Mouse (Mus musculus): Measurements from ENCODE around the gene Krtap3-2. TPM values are rescaled to one million over a fixed set of nuclear protein-coding genes. Genes with fewer than 3 reads are reported as not detected.

Gene Krtap3-2
- polyA plus RNA-seq, 1 experiment from 2014 or later, result not detected

DNA sequence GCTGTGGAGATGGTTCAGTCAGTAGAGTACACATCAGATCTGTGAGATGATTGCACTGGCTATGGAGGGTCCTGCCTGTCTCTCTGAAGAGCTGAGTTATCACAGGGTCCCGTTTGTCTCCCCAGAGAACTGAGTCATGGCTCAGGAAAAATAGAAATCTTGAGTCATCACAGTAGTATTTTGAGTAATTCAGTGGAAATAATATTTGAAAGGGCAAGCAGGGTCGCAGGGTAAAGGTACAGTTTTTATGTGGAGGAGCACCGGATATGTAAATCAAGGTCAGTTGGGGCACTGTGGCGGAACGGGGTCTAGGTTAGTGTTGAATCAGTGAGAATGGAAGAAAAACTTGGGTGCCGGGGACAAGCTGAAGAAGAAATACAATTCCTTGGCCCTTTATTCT, 5.9 kb upstream of the Krtap3-2 start:
- Histone ChIP-seq H3K4me1 (no peaks in the 10 kb centered on the region), H3K4me3 (no peak overlapping the region), H3K27me3 (no peaks in the 10 kb centered on the region), H3K9me3 (no peaks in the 10 kb centered on the region), H3K36me3 (no peaks in the 10 kb centered on the region), H3K9ac (no peak overlapping the region), H3K4me2 (no peak overlapping the region), H3K27ac (no peak overlapping the region)
- WGBS, result 83% methylated on average over 6 of the region's 6 CpGs
- no peak for ATAC-seq (ENCODE audit: borderline replicate concordance, extremely low read depth, low FRiP score, low TSS enrichment)

DNA sequence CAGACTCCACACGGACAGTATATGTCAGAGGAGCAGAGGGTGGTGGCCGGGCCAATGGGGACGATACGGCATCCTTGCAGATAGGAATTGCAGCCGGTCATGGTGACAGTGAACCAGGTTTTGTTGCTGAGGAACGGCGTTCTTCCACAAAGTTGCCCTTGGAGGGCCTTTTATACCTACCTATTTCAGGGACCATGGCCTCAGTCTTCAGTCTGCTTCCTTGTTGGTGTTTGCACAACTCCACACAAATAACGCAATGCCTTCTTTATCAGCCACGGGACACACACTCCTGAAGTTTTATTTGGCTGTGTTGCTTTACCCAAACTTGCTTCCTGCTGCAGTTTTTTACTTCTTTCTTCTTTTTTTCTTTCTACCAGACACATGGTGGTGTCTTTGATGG, 2.7 kb upstream of the Krtap3-2 start, which contains the start of gene Gm11939:
Gm11939 (minus strand) TSS at position 101 of the 400 bp plus-strand sequence.
- WGBS, result 79% methylated on average over 9 of the region's 9 CpGs
- Histone ChIP-seq H3K4me2 (no peak within 1 kb of the TSS), H3K27me3 (no peaks in the 10 kb centered on the region), H3K9me3 (no peaks in the 10 kb centered on the region), H3K4me1 (no peaks in the 10 kb centered on the region), H3K9ac (no peak within 1 kb of the TSS), H3K27ac (no peak within 1 kb of the TSS), H3K4me3 (no peak within 1 kb of the TSS), H3K36me3 (no peaks in the 10 kb centered on the region)
- no peak for ATAC-seq (ENCODE audit: borderline replicate concordance, extremely low read depth, low FRiP score, low TSS enrichment)

DNA sequence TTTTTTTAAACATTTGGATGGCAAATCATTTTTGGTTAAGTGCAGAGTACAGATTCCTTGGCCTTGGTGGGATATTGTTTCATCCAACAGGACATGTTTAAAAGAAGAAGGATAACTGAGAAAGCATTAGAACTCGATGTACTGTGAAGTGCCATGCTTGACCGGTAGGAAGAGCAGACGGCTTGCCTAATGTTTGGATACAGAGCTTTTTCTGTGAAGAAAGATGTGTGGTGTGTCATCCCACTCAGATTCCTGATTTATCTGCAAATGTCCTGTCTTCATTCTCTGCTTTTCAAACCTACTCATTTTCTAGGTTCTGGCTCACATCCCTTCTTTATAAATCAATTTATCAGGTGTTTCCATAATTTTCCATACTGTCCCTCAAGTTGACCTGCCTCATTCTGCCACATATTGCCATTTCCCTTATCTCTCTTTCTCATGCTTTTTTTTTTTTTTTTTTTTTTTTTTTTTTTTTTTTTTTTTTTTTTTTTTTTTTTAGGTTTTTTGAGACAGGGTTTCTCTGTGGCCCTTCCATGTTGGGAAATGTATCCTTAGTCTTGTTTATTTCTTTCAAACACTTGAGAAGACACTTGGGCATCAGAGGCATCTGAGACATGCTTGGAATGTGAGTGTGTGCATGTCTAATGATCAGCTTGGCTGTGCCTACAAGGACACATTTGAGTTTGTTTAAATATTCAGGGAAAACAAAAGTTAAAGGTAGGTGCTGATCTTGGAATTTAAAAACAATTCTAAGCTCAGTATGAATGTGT, 1.5 kb upstream of the Krtap3-2 start:
- ATAC-seq (ENCODE audit: borderline replicate concordance, extremely low read depth, low FRiP score, low TSS enrichment), result no peak
- no peaks in the 10 kb centered on the region for H3K27me3 ChIP-seq
- no peaks in the 10 kb centered on the region for H3K4me1 ChIP-seq
- 49% methylated on average over 3 of the region's 3 CpGs for WGBS
- H3K9me3 ChIP-seq, result no peaks in the 10 kb centered on the region
- H3K4me2 ChIP-seq, result no peak overlapping the region
- no peak overlapping the region for H3K9ac ChIP-seq
- H3K36me3 ChIP-seq, result no peaks in the 10 kb centered on the region
- no peak overlapping the region for H3K4me3 ChIP-seq
- no peak overlapping the region for H3K27ac ChIP-seq

DNA sequence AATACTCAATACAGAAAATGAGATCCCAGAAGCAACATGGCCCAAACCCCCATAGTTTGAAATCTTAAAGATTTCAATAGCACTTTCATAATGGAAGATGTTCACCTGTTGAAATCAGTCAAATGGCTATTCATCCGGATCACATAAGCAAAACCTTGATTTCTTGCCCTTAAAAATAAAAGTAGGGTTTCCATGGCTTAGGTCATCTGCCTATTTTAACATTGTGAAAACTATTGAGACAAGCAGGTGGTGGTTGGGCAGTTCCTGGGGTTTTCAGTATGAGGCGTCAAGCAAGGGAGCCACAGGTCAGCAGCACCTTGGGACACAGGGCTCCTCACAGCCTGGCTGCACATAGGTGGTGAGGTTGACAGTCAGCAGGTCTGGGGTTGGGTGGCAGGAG, 458 bp downstream of the Krtap3-2 start:
- Histone ChIP-seq H3K4me1 (no peaks in the 10 kb centered on the region), H3K27me3 (no peaks in the 10 kb centered on the region), H3K9ac (no peak overlapping the region), H3K36me3 (no peaks in the 10 kb centered on the region), H3K4me3 (no peak overlapping the region), H3K4me2 (no peak overlapping the region), H3K27ac (no peak overlapping the region), H3K9me3 (no peaks in the 10 kb centered on the region)
- no peak for ATAC-seq (ENCODE audit: borderline replicate concordance, extremely low read depth, low FRiP score, low TSS enrichment)
- WGBS, result 82% methylated on average over 2 of the region's 2 CpGs

DNA sequence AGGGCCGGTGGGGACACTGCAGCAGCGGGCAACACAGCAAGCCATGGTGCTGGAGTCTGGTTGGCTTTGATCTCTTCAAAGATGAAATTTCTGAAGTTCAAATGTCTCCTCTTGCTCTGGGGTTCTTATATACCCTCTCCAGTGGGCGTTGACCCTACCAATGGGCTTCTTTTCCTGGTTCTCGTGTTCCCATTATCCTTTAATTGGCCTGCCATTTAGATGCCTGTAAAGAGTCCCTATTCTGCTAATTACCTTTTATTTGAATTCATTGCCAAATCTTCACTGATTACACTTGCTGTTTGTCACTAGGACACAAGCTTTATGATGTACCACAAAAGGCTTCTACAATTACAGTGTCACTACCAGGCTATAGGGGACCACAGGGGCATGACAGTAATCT, 5.9 kb downstream of the Krtap3-2 start, which contains the start of gene Krtap3-3:
Krtap3-3 (minus strand) TSS at position 101 of the 400 bp plus-strand sequence.
- no peak within 1 kb of the TSS for H3K9ac ChIP-seq
- no peaks in the 10 kb centered on the region for H3K9me3 ChIP-seq
- H3K27me3 ChIP-seq, result no peaks in the 10 kb centered on the region
- WGBS, result 59% methylated on average over 4 of the region's 4 CpGs
- ATAC-seq (ENCODE audit: borderline replicate concordance, extremely low read depth, low FRiP score, low TSS enrichment), result no peak
- H3K4me2 ChIP-seq, result no peak within 1 kb of the TSS
- no peaks in the 10 kb centered on the region for H3K36me3 ChIP-seq
- no peak within 1 kb of the TSS for H3K4me3 ChIP-seq
- no peak within 1 kb of the TSS for H3K27ac ChIP-seq
- no peaks in the 10 kb centered on the region for H3K4me1 ChIP-seq

DNA sequence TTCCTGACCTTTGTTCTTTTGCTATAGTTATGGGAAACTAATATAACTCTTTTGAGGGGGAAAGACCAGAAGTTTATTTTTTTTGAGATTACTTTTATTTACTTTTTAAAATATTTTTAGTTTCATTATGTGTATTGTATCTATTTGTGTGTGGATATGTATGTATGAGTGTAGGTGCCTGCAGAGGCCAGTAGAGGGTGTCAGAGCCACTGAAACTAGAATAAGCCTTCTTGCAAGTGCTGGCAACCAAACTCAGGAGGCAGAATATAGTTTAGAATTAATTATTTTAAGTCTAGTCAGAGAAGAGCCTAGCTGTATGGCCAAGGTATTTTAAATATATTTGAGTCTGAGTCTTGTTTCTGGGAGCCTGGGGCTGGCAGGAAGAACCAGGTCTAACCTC, 8.8 kb downstream of the Krtap3-2 start:
- no peaks in the 10 kb centered on the region for H3K36me3 ChIP-seq
- no peak overlapping the region for H3K9ac ChIP-seq
- H3K4me3 ChIP-seq, result no peak overlapping the region
- no peaks in the 10 kb centered on the region for H3K9me3 ChIP-seq
- H3K27ac ChIP-seq, result no peak overlapping the region
- H3K4me2 ChIP-seq, result no peak overlapping the region
- no peaks in the 10 kb centered on the region for H3K4me1 ChIP-seq
- no peak for ATAC-seq (ENCODE audit: borderline replicate concordance, extremely low read depth, low FRiP score, low TSS enrichment)
- H3K27me3 ChIP-seq, result no peaks in the 10 kb centered on the region

DNA sequence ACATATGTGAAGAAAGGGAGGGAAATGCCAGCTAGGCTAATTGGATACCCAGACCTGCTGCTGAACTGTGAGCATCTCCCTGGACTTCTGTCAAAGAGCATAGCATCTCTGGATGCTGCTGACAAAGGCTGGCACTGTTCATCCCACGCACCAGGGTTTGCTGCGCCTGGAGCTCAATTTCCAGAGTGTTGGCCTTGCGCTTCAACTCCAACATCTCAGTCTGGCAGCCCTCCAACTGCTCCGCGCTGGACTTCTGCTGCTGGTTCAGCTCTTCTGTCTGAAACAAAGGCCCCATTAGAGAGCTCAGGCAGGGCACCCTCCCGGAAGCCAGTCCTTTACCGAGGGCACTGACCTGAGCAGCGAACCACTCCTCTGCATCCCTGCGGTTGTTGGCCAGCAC, 16.9 kb downstream of the Krtap3-2 start:
- no peaks in the 10 kb centered on the region for H3K36me3 ChIP-seq
- 35% methylated on average over 9 of the region's 9 CpGs for WGBS
- H3K9ac ChIP-seq, result no peak overlapping the region
- H3K27ac ChIP-seq, result peak overlapping the region; percentile 68; the same call in 1 of the 2 replicates
- H3K9me3 ChIP-seq, result no peaks in the 10 kb centered on the region
- H3K27me3 ChIP-seq, result no peaks in the 10 kb centered on the region
- H3K4me3 ChIP-seq, result no peak overlapping the region
- 0 out of 2 replicates have a peak, but pooled peaks cover 6% of the 10 kb centered on the region for H3K4me1 ChIP-seq
- no peak for ATAC-seq (ENCODE audit: borderline replicate concordance, extremely low read depth, low FRiP score, low TSS enrichment)
- peak overlapping the region; percentile 8; the same call in 1 of the 2 replicates for H3K4me2 ChIP-seq

DNA sequence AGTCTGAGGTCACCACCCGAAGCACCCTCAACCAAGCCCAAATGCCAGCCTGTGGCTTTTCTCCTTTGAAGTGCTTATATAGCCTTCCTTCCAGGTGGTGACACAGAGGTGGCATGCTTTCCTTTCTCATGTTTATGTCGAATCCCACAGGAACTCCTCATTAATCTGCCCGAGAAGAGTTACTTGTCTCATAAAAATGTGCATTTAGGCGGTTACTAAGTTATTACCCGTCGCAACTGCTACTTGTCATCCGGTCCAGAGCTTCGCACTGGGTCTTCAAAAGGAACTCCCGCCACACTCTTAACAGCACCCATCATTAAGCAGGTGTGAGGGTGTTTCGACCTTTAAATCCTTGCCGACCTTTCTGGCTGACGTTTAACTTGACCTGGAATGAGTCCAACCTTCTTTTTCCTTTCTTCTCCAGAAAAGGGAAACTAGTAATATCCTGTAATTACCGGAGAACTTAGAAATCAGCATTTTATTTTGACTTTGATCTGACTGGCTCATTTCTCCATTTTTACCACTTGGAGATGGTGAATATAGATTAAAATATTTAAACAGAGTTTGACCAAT, 35.3 kb downstream of the Krtap3-2 start, which contains the start of gene Krt39:
Krt39 (minus strand) TSS at position 51 of the 573 bp plus-strand sequence.
- no peaks in the 10 kb centered on the region for H3K4me1 ChIP-seq
- no peak within 1 kb of the TSS for H3K9ac ChIP-seq
- H3K36me3 ChIP-seq, result no peaks in the 10 kb centered on the region
- H3K4me3 ChIP-seq, result no peak within 1 kb of the TSS
- no peaks in the 10 kb centered on the region for H3K9me3 ChIP-seq
- 56% methylated on average over 13 of the region's 13 CpGs for WGBS
- no peaks in the 10 kb centered on the region for H3K27me3 ChIP-seq
- no peak for ATAC-seq (ENCODE audit: borderline replicate concordance, extremely low read depth, low FRiP score, low TSS enrichment)
- H3K4me2 ChIP-seq, result no peak within 1 kb of the TSS
- no peak within 1 kb of the TSS for H3K27ac ChIP-seq

DNA sequence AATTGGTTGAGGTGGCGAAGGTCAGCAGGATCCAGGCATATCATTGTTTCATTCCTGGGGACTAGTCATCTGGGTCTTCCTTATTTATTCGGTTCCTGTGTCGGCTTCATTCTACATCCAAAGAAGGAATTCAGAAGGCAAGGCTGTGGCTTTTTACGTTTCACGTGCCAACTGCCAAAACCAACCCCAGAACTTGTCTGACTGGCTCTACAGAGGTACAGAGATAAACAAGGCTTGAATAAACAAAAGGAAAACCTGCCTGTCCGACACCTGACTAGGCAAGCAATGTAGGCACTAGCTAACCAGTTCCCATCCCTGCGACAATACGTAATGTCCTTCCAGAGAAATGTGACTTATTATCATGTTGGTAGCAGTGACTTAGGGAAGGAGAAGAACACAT, 42.6 kb downstream of the Krtap3-2 start:
- H3K36me3 ChIP-seq, result no peaks in the 10 kb centered on the region
- H3K4me2 ChIP-seq, result no peak overlapping the region
- no peaks in the 10 kb centered on the region for H3K9me3 ChIP-seq
- WGBS, result 54% methylated on average over 8 of the region's 8 CpGs
- 0 out of 2 replicates have a peak, but pooled peaks cover 4% of the 10 kb centered on the region for H3K4me1 ChIP-seq
- H3K27me3 ChIP-seq, result no peaks in the 10 kb centered on the region
- H3K4me3 ChIP-seq, result no peak overlapping the region
- ATAC-seq (ENCODE audit: borderline replicate concordance, extremely low read depth, low FRiP score, low TSS enrichment), result no peak
- 0 out of 2 replicates have a peak overlapping the region, but pooled peaks have one; percentile 48 for H3K27ac ChIP-seq
- no peak overlapping the region for H3K9ac ChIP-seq

Other genes with a start within 250 kb of the Krtap3-2 start
- not detected in 2 replicates for gene Krt25, start 233.9 kb downstream of the Krtap3-2 start, polyA plus RNA-seq (2015; fragmentation: Nextera tagmentation; extraction: Ambion mirVana)
- not detected in 2 replicates for gene Krt26, start 218.9 kb downstream of the Krtap3-2 start, polyA plus RNA-seq (2015; fragmentation: Nextera tagmentation; extraction: Ambion mirVana)
- not detected in 2 replicates for gene Krt27, start 205.7 kb downstream of the Krtap3-2 start, polyA plus RNA-seq (2015; fragmentation: Nextera tagmentation; extraction: Ambion mirVana)
- 0.15 and 0.25 TPM in 2 replicates for gene Krt28, start 181.9 kb downstream of the Krtap3-2 start, polyA plus RNA-seq (2015; fragmentation: Nextera tagmentation; extraction: Ambion mirVana)
- gene Krt10, start 167.5 kb downstream of the Krtap3-2 start, polyA plus RNA-seq (2015; fragmentation: Nextera tagmentation; extraction: Ambion mirVana), result 20.4 and 20.9 TPM in 2 replicates
- 0.07 TPM in 1 of 2 replicates, not detected in the other for gene Krt12, start 134.6 kb downstream of the Krtap3-2 start, polyA plus RNA-seq (2015; fragmentation: Nextera tagmentation; extraction: Ambion mirVana)
- gene Krt20, start 118.7 kb downstream of the Krtap3-2 start, polyA plus RNA-seq (2015; fragmentation: Nextera tagmentation; extraction: Ambion mirVana), result 0.29 and 0.39 TPM in 2 replicates
- 3.9 and 5.1 TPM in 2 replicates for gene Krt23, start 63.7 kb downstream of the Krtap3-2 start, polyA plus RNA-seq (2015; fragmentation: Nextera tagmentation; extraction: Ambion mirVana)
- not detected in 2 replicates for gene Krt39, start 35.5 kb downstream of the Krtap3-2 start, polyA plus RNA-seq (2015; fragmentation: Nextera tagmentation; extraction: Ambion mirVana)
- not detected in 2 replicates for gene Krt40, start 13.7 kb downstream of the Krtap3-2 start, polyA plus RNA-seq (2015; fragmentation: Nextera tagmentation; extraction: Ambion mirVana)
- gene Krtap3-3, start 6.0 kb downstream of the Krtap3-2 start, polyA plus RNA-seq (2015; fragmentation: Nextera tagmentation; extraction: Ambion mirVana), result not detected in 2 replicates
- gene Gm11939, start 2.6 kb upstream of the Krtap3-2 start, polyA plus RNA-seq (2015; fragmentation: Nextera tagmentation; extraction: Ambion mirVana), result not detected in 2 replicates
- not detected in 2 replicates for gene Krtap3-1, start 9.8 kb upstream of the Krtap3-2 start, polyA plus RNA-seq (2015; fragmentation: Nextera tagmentation; extraction: Ambion mirVana)
- not detected in 2 replicates for gene Krtap1-5, start 24.2 kb upstream of the Krtap3-2 start, polyA plus RNA-seq (2015; fragmentation: Nextera tagmentation; extraction: Ambion mirVana)
- not detected in 2 replicates for gene Krtap1-4, start 26.8 kb upstream of the Krtap3-2 start, polyA plus RNA-seq (2015; fragmentation: Nextera tagmentation; extraction: Ambion mirVana)
- gene Krtap1-3, start 34.5 kb upstream of the Krtap3-2 start, polyA plus RNA-seq (2015; fragmentation: Nextera tagmentation; extraction: Ambion mirVana), result not detected in 2 replicates
- gene Krtap9-3, start 41.3 kb upstream of the Krtap3-2 start, polyA plus RNA-seq (2015; fragmentation: Nextera tagmentation; extraction: Ambion mirVana), result not detected in 2 replicates
- gene Gm11938, start 46.5 kb upstream of the Krtap3-2 start, polyA plus RNA-seq (2015; fragmentation: Nextera tagmentation; extraction: Ambion mirVana), result not detected in 2 replicates
- gene Gm11937, start 53.3 kb upstream of the Krtap3-2 start, polyA plus RNA-seq (2015; fragmentation: Nextera tagmentation; extraction: Ambion mirVana), result not detected in 2 replicates
- gene Krtap2-4, start 58.0 kb upstream of the Krtap3-2 start, polyA plus RNA-seq (2015; fragmentation: Nextera tagmentation; extraction: Ambion mirVana), result not detected in 2 replicates
- gene Gm11562, start 63.6 kb upstream of the Krtap3-2 start, polyA plus RNA-seq (2015; fragmentation: Nextera tagmentation; extraction: Ambion mirVana), result not detected in 2 replicates
- not detected in 2 replicates for gene Krtap4-1, start 71.4 kb upstream of the Krtap3-2 start, polyA plus RNA-seq (2015; fragmentation: Nextera tagmentation; extraction: Ambion mirVana)
- not detected in 2 replicates for gene Krtap4-2, start 78.2 kb upstream of the Krtap3-2 start, polyA plus RNA-seq (2015; fragmentation: Nextera tagmentation; extraction: Ambion mirVana)
- gene Krtap4-7, start 87.2 kb upstream of the Krtap3-2 start, polyA plus RNA-seq (2015; fragmentation: Nextera tagmentation; extraction: Ambion mirVana), result not detected in 2 replicates
- not detected in 2 replicates for gene Gm11555, start 93.4 kb upstream of the Krtap3-2 start, polyA plus RNA-seq (2015; fragmentation: Nextera tagmentation; extraction: Ambion mirVana)
- not detected in 2 replicates for gene Gm11563, start 102.1 kb upstream of the Krtap3-2 start, polyA plus RNA-seq (2015; fragmentation: Nextera tagmentation; extraction: Ambion mirVana)
- gene Krtap4-6, start 109.1 kb upstream of the Krtap3-2 start, polyA plus RNA-seq (2015; fragmentation: Nextera tagmentation; extraction: Ambion mirVana), result not detected in 2 replicates
- not detected in 2 replicates for gene Gm14190, start 133.9 kb upstream of the Krtap3-2 start, polyA plus RNA-seq (2015; fragmentation: Nextera tagmentation; extraction: Ambion mirVana)
- gene Gm14180, start 177.4 kb upstream of the Krtap3-2 start, polyA plus RNA-seq (2015; fragmentation: Nextera tagmentation; extraction: Ambion mirVana), result not detected in 2 replicates
- not detected in 2 replicates for gene Gm11595, start 216.1 kb upstream of the Krtap3-2 start, polyA plus RNA-seq (2015; fragmentation: Nextera tagmentation; extraction: Ambion mirVana)
- not detected in 2 replicates for gene Krtap4-8, start 223.9 kb upstream of the Krtap3-2 start, polyA plus RNA-seq (2015; fragmentation: Nextera tagmentation; extraction: Ambion mirVana)
- not detected in 2 replicates for gene Krtap4-9, start 228.3 kb upstream of the Krtap3-2 start, polyA plus RNA-seq (2015; fragmentation: Nextera tagmentation; extraction: Ambion mirVana)
- gene Gm11596, start 236.6 kb upstream of the Krtap3-2 start, polyA plus RNA-seq (2015; fragmentation: Nextera tagmentation; extraction: Ambion mirVana), result not detected in 2 replicates
- not detected in 2 replicates for gene Gm11569, start 242.1 kb upstream of the Krtap3-2 start, polyA plus RNA-seq (2015; fragmentation: Nextera tagmentation; extraction: Ambion mirVana)
- gene Gm11554, start 247.6 kb upstream of the Krtap3-2 start, polyA plus RNA-seq (2015; fragmentation: Nextera tagmentation; extraction: Ambion mirVana), result not detected in 2 replicates